Mouse (Mus musculus) c-Kit-negative CD71-positive TER-119-positive erythroid progenitor cells, embryonic 14.5 days (primary cell): ENCODE measurements around the gene Olfr49.

ENCODE experiments used
- DNase-seq: peaks from one replicate; pipeline ENCODE4 v3.0.0-alpha.2; 2013; ENCODE audit warnings: low read depth, low spot score

Olfr49 gene

DNA sequence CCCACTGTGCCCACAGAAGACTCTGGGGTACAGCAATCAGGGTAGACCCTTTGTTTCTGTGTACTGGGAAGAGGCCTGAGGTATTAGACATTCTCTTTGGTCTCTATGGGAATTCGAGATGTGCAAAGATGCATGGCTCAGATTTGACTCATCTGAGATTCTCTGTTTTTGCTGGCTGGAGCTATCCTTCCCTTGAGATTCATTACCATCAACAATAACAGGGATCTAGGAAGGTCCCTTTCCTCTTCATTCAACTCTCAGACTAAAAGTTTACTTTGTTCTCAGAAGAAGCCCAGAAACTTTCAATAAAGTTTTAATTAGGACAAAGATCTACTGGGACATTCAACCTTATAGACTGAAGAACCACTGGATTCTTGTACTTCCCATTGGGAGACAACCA lies at the start of gene Olfr49:
Gene Olfr49, minus strand, starts transcription at position 101 of the 400 bp plus-strand sequence.
- DNase-seq = no peak

- DNase-seq = no peak
These were observed 48.9 kb upstream of the Olfr49 start for GRCm38 (mm10) chr14:54333452-54334189.

- no peak for DNase-seq
These were observed 47.7 kb upstream of the Olfr49 start for GRCm38 (mm10) chr14:54332176-54333074.

DNA sequence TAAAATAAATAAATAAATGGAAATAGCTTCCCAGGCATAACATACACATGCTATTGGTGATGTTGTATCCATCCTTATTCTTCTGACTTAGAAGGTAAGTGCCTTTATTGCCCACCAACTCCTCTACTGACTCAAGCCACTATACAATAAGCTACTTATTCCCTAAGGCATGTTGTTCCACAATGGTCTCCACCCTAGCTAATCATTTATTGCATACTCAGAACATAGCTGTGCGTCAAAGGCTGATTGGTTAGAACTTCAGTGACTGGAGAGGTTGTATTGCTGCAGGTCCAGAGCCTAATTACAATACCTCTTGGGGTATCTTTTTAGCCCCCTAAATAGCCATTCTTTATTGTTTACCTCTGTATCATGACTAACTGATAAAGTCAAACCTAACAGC lies 46.4 kb upstream of the Olfr49 start:
- DNase-seq = no peak

DNA sequence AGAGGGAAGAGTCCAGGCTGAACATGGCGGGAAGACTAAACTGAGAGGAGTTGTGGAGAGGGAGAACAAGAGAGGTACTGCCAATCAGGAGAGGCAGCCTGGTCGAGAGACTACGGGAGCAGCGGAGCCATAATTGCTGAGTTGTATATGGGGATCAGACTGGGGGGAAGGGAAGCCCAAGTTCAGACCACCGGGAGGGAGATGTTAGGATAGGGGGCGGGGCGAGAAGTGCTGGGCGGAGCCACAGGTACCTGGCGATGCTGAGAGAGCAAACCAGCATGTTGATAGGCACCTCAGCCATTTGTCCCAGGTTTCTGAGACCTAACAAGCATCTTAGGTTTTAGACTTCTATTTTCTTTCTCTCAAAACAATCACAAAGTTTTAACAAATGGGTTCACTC lies 44.5 kb upstream of the Olfr49 start:
- DNase-seq = no peak

GRCm38 (mm10) chr14:54328548-54328947 lies 43.8 kb upstream of the Olfr49 start:
- no peak for DNase-seq

DNA sequence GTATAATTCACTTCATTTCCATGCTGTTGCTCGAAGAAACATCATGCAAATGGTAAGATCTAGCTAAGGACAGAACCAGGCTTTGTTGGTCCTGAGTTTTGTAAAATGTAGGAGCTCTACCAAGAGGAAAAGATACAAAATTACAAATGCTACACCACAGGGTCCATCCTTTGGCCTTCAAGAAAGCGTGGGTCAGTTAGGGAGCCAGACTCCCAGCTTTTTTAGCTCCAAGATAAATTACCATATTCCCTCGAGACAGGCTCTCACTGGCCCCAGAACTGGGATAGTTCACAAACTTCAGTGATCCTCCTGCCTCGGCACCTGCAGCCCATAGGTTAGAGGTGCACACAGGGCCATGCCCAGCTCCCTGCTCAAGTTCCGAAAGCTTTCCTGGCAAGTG lies 39.7 kb upstream of the Olfr49 start:
- no peak for DNase-seq

GRCm38 (mm10) chr14:54321556-54322376 lies 37.0 kb upstream of the Olfr49 start:
- no peak for DNase-seq

GRCm38 (mm10) chr14:54311763-54312162 lies 27.0 kb upstream of the Olfr49 start:
- no peak for DNase-seq

DNA sequence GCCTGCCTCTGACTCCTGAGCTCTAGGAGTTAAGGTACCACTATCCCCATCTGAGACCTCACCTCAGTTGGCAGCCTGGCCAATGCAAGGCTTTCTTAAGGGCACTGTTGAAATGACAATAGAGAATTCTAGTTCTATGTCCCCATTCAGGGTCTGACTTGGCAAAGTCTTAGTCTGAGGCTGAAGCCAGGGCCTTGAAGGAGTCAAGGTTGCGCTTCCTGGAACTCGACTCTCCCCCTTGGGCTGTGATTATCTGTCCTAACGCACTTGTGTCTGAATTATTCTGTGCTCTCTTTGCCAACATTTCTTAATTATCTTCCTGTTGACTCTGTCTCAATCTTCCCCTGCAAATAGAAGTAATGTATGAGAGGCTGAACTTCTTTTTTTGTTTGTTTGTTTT lies 15.9 kb upstream of the Olfr49 start:
- DNase-seq = no peak

GRCm38 (mm10) chr14:54300136-54300535 lies 15.4 kb upstream of the Olfr49 start:
- no peak for DNase-seq

GRCm38 (mm10) chr14:54276446-54276845 lies 8.3 kb downstream of the Olfr49 start:
- no peak for DNase-seq

DNA sequence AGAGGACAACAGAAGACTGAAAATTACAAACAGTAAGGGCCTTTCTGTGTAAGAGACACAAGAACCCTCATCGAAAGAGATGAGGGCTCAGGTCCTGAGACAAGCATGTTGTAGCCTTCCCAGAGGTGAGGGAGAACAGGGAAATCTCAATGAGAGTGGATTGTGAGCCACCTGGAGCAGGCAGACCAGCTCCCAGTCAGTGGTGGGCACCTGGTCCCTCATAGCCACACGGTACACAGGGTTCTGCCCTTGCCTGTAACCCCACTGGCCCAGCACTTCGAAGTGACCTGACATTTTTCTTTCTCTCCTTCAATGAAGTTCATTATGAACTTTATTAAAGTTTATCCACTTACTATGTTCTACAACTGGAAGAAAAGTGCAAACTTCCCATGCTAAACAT lies 12.0 kb downstream of the Olfr49 start:
- no peak for DNase-seq

GRCm38 (mm10) chr14:54271976-54272606 lies 12.6 kb downstream of the Olfr49 start:
- DNase-seq = no peak

GRCm38 (mm10) chr14:54270413-54270812 lies 14.3 kb downstream of the Olfr49 start:
- DNase-seq = no peak

DNA sequence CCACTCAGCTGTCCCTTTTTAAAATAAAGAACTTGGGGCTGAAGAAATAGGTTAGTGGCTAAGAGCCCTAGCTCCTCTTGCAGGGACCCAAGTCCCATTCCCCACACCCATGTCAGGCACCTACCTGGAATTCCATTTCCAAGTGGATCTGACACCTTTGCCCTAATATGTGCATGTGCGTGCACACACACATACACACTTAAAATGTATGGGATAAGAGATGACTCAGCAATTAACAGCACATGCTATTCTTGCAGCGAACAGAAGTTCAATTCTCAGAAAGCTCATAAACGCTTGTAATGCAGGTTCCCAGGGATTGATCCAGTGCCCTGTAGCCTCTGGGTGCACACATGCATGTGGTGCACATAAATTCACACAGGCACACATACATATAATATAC lies 15.2 kb downstream of the Olfr49 start:
- DNase-seq = no peak

DNA sequence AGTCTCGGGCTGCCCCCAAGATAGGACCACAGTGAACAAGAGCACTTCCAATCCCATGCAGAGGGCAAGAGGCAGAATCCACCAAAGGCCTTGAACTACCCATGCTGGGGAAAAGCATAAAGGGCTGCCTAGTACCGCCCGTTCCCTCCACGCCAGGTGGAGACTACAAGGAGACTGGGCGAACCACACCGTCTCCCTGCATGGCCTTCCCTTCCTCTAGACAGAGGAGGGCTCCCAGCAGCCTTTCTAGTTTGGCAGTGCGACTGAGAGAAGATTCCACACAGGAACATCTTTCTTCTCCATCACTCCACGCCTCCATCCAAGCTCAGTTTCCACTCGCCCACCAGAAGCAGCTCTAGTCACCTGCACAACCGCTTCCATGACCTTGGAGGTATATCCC lies 16.8 kb downstream of the Olfr49 start:
- no peak for DNase-seq

DNA sequence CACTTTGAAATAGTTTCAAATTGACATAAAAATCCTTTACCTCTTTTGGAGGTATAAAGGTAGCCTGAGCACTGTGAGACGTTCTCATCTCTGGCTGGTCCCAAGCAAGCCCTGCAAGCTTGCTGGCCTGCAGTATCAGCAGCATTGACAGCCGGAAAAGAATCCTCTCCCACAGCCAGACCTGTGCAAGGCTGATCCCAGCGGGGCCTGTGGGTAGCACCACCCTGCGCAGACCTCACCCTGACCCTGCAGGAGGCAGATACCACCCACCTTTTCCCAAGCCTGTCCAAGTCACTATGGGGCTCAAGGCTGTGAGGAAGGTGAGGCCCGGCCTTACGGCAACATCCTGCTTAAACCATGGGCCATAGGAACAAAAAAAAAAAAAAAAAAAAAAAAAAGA lies 18.8 kb downstream of the Olfr49 start:
- no peak for DNase-seq

DNA sequence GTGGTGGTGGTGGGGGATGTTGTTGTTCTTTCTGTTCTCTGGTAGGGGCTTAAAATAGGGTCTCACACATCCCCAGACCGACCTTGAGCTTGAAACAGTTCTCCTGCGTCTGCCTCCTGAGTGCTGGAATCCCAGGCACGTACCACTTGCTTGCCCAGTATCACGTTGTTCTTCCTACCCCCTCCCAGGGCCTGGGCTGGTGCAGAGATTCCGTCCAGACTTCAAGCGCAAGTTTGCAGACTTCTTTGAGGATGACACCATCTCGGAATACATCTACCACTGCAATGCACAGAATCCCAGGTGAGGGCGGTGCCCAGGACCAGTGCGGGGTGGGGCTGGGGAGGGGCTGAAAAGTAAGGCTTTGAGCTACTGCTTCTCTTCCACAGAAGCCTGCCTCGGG lies 19.6 kb downstream of the Olfr49 start:
- DNase-seq = no peak

GRCm38 (mm10) chr14:54264231-54264630 lies 20.5 kb downstream of the Olfr49 start:
- DNase-seq = no peak

DNA sequence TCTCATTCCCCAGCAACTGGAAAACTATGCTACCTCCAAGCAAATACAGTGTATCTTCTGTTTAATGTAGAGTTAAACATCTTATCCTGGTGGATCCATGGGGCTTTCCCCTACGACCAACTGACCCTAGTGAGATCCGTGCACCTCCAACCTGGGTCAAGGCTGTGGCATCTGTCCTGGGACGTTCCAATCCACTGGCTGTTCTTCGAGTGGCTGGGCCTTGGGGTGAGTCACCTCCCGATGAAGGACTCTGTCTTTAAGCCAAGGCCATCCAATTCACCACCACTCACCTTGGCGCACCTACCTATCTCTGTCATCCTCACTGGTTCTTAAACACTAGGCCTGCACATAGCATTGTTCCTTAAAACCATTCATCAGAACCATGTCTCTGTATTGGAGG lies 21.6 kb downstream of the Olfr49 start:
- no peak for DNase-seq

GRCm38 (mm10) chr14:54262622-54263021 lies 22.1 kb downstream of the Olfr49 start:
- DNase-seq = no peak
